Mouse (Mus musculus): ENCODE results near the gene Mcrip1.

Gene Mcrip1

DNA sequence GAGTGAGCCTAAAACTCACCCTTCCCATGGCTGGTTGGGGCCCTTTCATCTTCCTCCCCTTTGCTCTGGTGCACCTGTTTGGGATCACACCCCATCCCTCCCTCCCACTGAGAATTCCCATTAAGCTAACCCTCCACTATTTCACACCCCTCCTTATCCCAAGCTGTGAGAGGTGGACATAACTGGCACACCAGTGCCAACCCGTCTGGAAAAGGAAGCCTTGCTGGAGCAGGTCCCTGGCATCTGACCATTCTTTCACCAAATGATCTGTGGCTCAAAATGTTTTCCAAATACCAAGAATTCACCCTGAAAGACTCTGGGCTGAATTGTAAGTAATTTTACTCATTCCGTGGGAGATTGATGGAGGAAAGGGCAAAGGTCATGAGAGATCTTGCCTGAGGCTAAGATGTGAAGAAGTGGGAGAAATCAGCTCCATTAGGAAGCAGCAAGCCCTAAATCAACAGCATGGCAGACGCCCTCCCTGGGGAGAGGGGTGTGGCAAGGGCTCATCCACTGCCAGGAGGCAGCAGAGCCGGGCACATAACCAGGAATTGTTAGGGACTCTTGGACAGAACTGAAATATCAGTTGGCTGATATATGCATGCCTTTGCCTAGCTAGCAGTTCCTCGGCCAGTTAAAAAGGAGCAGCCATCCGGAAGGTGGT, 36.6 kb downstream of the Mcrip1 start:
- DNase-seq (ENCODE audit: extremely low spot score): peak; percentile 56

DNA sequence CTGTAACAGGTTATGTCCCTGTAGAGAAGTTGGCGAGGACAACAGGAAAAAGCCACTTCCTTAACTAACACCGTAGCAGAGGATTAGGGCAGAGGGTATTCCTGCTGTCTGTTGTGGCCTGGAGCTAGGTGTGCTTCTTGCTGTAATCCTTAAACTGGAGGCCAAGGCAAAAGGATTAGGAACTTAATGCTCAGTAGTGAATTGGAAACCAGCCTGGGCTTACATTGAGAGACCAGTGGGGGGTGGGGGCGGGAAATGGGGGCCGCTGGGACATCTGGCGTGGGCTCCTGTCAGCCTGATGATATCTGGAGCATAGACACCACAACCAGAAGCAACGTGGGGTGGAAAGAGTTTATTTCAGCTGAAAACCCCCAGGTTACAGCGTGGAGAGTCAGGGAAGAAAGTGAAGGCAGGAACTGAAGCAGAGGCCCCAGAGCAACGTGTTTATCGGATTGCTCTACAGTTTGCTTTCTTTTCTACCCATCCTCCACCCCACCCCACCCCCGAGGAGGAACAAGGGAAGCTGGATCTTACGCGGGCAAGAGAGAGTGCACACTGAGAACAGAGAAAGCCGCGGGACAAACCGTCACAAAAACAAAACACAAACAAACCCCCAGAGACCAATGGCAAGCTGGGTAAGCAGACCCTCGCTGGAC, 39.0 kb downstream of the Mcrip1 start:
- no peak for DNase-seq (ENCODE audit: extremely low spot score)

DNA sequence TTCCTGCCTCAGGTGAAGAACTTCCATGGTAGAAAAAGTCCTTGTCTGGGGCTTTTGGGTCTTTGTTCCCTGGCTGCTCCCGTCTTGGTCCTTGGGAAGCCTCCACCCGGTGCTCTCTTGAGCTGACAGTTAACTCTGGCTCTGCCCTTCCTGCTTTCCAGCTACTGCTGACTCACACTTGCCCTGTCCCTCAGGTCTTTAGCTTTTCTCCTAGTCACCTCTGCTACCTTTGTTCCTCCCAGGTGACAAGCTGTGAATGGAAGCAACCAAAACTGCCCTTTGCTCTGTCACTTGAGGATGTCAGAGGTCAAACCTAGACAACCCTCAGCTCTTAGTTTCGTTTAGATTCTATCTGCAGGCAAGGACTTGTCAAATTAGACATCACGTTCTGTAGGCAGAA, 39.6 kb downstream of the Mcrip1 start:
- DNase-seq (ENCODE audit: extremely low spot score): no peak

DNA sequence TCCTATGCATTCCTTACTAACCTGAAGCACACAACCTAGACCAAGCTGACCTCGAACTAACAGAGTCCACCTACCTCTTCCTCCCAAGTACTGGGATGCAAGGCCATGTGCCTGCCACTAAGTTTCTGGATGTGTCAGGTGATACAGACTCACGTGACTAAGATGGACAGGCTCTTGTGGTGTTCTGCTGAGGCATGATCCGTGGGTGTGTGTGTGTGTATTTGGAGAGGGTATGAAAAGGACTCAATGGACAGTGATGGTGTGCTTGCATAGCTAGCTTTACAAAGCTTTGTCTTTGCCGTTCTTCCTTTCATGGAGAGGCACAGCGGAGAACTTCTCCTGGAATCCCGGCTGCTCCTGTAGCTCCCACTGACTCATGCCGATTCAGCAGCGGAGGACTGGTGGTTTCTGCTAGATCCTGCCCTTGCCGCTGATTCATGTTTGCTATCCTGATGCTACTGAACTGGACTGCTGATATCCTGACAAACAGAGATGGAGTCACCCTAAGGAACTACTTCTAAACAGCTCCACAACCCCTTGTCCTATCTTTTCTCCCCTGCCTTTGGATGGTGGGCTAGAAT, 41.1 kb downstream of the Mcrip1 start:
- no peak for DNase-seq (ENCODE audit: extremely low spot score)

DNA sequence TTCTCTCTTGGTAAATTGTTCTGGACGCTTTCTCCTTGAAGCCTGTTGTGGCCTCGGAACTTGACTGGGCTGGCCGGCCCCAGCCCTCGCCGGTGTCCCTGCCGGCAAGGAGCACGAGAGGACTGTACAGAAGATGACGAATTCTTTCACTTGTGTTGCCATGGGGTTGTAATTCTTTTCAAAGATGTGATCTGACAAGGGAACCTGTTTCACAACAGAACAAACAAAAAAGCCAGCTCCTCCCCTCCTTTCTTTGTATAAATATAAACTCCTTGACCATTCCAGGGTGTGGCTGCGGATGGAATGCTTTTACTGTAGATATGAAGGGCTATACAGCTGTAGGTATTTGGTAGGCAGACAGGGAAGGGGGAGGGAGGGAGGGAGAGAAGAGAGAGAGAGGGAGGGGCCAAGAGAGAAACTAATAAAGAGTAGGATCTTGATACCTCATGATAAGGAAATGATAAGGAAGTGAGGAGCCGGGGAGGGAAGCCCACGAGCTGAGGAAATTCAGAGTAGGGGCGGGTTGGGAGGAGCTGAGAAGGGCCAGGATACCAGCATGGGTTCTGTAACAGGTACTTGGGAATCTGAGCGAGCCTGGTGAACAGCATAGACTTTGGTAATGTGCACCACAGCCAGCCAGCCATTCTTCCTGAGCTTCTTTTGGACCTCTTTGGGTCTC, 41.8 kb downstream of the Mcrip1 start:
- no peak for DNase-seq (ENCODE audit: extremely low spot score)

DNA sequence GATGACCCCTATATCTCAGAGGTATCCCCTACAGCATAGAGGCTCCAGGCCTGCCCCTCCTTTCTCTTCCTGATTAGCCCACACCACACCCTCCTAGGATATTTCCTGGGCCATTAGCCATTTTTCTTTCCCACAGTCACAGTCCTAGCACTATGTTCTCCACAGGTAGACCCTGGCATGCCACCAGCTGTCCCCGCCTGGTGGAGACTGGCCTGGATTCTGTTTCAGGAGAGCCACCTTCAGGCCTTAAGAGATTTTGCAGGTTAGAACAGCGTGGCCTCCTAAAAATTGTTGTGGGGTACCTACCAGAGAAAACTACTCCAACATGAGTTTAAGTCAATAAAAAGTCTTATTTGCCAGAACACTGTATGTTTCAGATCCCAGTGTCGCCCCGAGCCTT, 42.6 kb downstream of the Mcrip1 start:
- DNase-seq (ENCODE audit: extremely low spot score): no peak

DNA sequence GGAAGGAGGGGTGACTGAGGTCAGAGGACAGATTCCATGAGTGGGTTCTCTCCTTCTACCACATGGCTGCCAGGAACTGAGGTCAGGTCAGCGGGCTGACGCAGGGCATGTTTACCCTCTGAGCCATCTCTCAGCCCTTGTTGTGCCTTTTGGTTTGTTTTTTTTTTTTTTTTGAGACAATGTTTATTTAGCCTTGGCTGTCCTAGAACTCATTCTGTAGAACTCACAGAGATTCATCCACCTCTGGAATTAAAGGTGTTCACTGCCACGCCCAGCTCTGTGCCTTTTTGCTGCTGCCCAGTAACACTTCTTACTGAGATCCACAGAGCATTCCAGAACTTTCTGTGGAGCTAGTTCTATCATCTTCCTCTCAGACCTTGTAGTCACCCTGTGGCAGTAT, 43.9 kb downstream of the Mcrip1 start:
- no peak for DNase-seq (ENCODE audit: extremely low spot score)

DNA sequence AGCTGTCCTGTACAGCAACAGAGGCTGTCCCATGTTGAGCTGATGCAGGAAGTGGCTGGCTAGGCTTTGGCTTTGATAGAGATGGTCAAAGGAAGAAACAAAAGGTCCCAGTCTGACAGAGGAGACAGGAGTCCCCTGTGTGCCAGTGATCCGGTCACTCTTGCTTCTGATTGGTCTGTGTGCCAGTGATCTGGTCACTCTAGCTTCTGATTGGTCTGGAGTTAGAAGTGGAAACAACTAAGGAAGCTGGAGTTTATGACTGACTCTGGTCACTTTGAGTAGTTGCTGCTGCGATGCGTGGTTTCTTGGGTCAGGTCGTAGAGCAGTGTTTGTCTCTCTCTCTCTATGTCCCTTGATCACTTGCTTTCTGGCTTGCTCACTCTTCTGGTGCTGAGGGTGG, 47.8 kb downstream of the Mcrip1 start:
- no peak for DNase-seq (ENCODE audit: extremely low spot score)

DNA sequence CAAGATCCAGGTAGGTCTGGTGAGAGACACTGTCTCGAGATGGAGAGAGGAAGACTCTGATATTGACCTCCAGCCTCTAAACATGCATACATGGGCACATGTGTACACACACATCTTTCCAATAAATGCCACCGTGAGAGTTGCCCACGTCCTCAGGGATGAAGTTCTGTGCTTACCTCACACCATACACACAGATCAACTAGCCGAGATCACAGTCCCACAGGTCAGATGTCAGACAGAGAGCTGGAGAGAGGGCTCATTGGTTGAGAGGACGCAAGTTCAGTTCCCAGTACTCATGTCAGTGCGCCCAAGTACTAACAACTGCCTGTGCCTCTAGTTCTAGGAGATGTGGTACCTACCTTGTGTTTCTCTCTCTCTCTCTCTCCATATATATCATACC, 48.5 kb downstream of the Mcrip1 start:
- no peak for DNase-seq (ENCODE audit: extremely low spot score)

DNA sequence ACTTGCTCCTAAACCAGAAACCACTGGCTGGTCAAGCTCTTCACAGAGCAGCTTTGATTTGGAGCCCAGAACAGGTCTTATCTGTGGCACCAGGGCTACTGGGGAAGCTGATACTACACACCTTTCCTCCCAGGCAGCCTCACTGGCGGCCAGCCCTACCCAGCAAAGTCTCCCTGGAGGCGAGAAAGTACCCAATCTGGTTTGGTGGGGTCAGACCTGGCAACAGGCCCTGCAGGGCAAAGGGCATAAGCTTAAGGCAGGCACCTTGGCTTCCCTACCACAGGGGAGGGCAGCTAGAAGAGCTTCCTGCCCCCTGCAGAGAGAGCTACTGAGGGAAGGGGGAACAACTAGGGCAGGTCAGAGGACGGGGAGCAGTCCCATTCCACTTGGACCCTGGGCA, 49.2 kb downstream of the Mcrip1 start:
- no peak for DNase-seq (ENCODE audit: extremely low spot score)

DNA sequence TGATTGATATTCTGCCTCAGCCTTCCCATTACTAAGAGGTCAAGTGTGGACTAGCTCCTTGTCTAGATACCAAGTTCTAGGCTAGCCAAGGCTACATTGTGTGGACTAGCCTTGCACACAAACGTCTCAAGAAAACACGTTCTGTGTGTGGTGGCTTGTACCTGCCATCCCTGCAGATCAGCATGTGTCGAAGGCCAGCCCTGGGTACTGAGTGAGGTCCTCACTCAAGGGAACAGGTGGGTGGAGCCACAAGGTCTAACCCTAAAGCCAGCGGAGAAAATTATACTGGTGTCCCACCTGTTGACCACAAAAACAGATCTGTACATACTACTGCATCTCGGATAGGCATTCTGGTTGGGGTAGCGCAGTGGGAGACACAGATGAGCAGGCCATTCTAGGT, 49.6 kb downstream of the Mcrip1 start:
- no peak for DNase-seq (ENCODE audit: extremely low spot score)

DNA sequence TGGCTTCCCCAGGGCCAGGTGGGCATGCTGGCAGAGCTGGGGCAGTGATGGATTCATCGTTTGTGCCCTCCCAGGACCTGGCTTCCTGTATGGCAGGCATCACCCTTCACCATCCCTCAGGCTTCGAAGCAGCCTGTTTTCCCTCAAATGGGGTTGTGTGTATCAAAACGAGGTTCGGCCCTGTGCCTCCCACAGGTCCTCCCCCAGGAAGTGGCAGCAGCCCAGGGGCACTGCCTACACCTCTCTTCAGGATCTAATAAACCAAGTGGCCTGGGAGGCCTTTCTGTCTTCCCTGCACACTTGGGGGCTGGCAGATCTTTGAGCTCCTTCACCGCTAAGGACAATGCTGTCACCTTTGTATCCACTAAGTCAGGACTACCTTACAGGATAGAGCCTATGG, 50.6 kb downstream of the Mcrip1 start:
- no peak for DNase-seq (ENCODE audit: extremely low spot score)

DNA sequence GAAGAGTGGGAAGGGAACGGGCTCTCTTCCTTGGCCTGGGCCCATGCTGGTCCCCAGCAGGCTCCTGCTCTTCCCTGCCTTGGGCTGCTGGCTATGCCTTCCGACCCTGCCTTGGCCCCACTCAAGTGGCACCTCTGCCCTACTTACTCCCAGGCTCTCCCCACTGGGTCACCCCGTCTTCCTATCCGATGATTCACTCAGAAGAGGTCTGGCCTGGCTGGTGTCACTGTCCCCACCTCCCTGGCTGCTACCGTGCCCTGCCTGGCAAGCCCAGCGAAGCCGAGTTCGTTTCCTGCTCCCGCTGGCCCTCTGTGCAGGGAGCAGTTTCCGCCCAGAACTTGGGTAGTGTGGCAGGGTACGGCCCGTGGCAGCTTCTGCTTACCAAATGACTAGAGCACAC, 51.3 kb downstream of the Mcrip1 start:
- DNase-seq (ENCODE audit: extremely low spot score): no peak

DNA sequence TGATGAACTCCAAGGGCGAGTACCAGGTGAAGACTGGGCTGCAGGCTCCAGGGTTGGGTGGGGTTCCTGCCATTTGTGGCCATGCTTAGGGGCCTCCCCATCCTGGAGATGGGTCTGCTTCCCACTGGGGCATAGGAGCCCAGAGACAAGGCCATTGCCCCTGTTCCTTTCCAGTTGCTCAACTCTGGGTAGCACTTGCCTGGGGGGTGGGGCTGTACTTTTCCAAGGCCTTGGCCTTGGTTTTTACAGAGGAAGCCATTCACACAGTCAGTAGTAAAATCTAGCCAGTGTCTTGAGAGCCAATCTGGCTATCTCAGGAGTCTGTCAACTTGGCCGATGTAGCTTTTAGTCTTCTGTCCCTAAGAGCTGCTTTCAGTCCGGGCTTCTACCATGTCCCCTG, 52.1 kb downstream of the Mcrip1 start:
- DNase-seq (ENCODE audit: extremely low spot score): no peak

DNA sequence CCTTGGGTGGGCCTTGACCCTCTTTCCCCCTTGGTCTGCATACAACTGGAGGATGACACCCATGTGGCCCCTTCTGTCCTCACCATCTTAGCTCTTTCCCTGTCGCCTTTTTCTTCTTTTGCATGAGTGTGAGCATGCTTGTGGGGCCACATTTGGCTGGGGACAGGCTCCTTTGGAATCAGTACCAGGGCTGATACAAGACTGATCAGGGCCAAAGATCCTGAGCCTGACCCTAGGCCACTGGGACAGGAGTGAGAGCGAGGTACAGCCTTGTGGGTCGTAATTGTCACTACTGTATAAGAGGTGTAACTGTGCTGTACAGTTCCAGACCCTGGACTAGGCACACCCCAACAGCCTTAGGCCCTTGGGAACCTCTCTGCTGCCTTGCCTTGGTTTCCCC, 55.6 kb downstream of the Mcrip1 start:
- no peak for DNase-seq (ENCODE audit: extremely low spot score)

DNA sequence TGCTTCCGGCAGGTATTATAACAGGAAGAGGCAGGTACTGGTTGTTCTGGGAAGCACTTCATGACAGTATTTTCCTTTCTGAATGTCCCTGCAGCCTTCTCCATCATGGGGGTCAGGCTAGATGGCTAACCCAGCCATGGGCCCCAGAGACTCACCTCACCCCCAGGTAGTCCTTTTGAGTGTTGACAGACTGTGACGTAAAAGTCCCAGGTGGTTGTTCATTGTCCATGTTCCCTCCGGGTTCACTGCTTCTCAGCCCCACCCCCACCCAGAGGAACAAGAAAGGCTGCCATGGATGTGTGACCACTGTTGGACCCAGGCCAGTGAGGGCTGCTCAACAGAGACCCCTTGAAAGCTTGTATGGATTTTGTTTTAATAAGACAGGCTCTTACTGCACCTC, 56.2 kb downstream of the Mcrip1 start:
- DNase-seq (ENCODE audit: extremely low spot score): no peak
